In the genomic region with DNA sequence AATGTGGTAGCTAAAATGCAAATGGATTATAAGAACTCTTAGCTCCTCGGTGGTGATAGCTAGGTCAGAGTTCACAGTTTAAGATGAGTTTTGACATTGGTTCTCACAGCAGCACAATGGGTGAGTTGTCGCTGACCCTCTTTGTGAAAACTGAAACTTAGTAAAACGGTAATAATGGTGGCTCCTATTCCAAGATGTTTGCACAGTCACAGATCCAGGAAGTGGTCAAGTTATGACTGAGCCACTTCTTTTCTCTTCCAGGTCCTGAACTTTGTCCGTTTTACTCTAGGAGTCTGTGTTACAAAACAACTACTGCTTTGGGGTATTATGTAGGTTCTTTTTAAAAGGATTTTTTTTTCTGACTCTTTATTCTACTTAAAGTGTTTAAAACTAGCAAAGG, we compare ENCODE assay signal across 8 mouse cellular contexts. TPM values are rescaled to one million over a fixed set of nuclear protein-coding genes. Genes with fewer than 3 reads are reported as not detected.
A peak's percentile ranks its signal among the peaks of the same experiment; 100 is the strongest.
DNase-seq lines count a peak whose midpoint lies in the region; ATAC-seq and TF ChIP-seq lines count a peak whose summit lies in the region.

No protein-coding gene starts in this region.

- H3K27ac ChIP-seq in heart, embryonic 11.5 days (ENCODE audit: low read depth, low read length), result no peak overlapping the region
- no peak overlapping the region for H3K27ac ChIP-seq in testis, adult 2 months (ENCODE audit: control insufficient read depth, insufficient read depth, low read depth, low read length)
- no peak overlapping the region for H3K27ac ChIP-seq in liver, embryonic 13.5 days

- TF ChIP-seq CTCF in testis, adult 2 months (IDR thresholded peaks at IDR 0.05; ENCODE audit: control insufficient read depth, insufficient read depth, insufficient replicate concordance, low read depth, low read length), result no peak

- no peaks in the 10 kb centered on the region for H3K27me3 ChIP-seq in heart, embryonic 11.5 days (ENCODE audit: control insufficient read depth, insufficient read depth, low read length)
- no peaks in the 10 kb centered on the region for H3K27me3 ChIP-seq in testis, adult 2 months (ENCODE audit: control insufficient read depth, insufficient read depth, low read length)
- H3K27me3 ChIP-seq in liver, embryonic 13.5 days, result no peaks in the 10 kb centered on the region

- H3K4me3 ChIP-seq in heart, embryonic 11.5 days (ENCODE audit: low read depth, low read length), result no peak overlapping the region; the same call in 1 of the 2 replicates
- H3K4me3 ChIP-seq in testis, adult 2 months (ENCODE audit: control insufficient read depth, low read depth, low read length), result peak overlapping the region; percentile 83; the same call in 1 of the 2 replicates
- peak overlapping the region; percentile 93 for H3K4me3 ChIP-seq in liver, embryonic 13.5 days (replicated peaks)

- no peaks in the 10 kb centered on the region for H3K36me3 ChIP-seq in heart, embryonic 11.5 days (ENCODE audit: control insufficient read depth, insufficient read depth, low read length)
- H3K36me3 ChIP-seq in testis, adult 2 months (ENCODE audit: control insufficient read depth, insufficient read depth, low read length), result no peaks in the 10 kb centered on the region
- H3K36me3 ChIP-seq in liver, embryonic 13.5 days, result no peaks in the 10 kb centered on the region

- no peak for ATAC-seq in heart, embryonic 11.5 days (replicated peaks; ENCODE audit: insufficient number of reproducible peaks, low FRiP score, low TSS enrichment)
- no peak for ATAC-seq in liver, embryonic 13.5 days (ENCODE audit: low read depth)

- TF ChIP-seq POLR2A in testis, adult 2 months (IDR thresholded peaks at IDR 0.05; ENCODE audit: control insufficient read depth, low read depth, low read length), result no peak

- no peak overlapping the region for H3K9ac ChIP-seq in heart, embryonic 11.5 days (ENCODE audit: low read depth, low read length)
- peak overlapping the region; percentile 94 for H3K9ac ChIP-seq in liver, embryonic 13.5 days

- intact Hi-C loops in heart, postnatal 14 days (cut with DNase I), result loop anchor here (5.0 kb wide), 2 partner anchors 71 to 89 kb away; partner anchors contain the start of gene Anapc4

- H3K4me1 ChIP-seq in heart, embryonic 11.5 days (ENCODE audit: control insufficient read depth, insufficient read depth, low read length), result 0 out of 2 replicates have a peak, but pooled peaks cover 2% of the 10 kb centered on the region
- H3K4me1 ChIP-seq in testis, adult 2 months (ENCODE audit: control insufficient read depth, insufficient read depth, low read length), result peaks cover 5% of the 10 kb centered on the region; the same call in 1 of the 2 replicates
- H3K4me1 ChIP-seq in liver, embryonic 13.5 days (replicated peaks), result peaks cover 32% of the 10 kb centered on the region

- DNase-seq in heart, postnatal 14 days, result no peak
- DNase-seq in testis, postnatal 14 days (ENCODE audit: low spot score), result no peak
- no peak for DNase-seq in liver, embryonic 13.5 days
- DNase-seq in right cerebral cortex, adult 2 months (ENCODE audit: low spot score in 2 of 2), result no peak
- no peak for DNase-seq in right cerebral cortex, postnatal 14 days
- no peak for DNase-seq in layer of hippocampus, postnatal 14 days (ENCODE audit: low spot score in 2 of 2)

- WGBS in heart, embryonic 11.5 days (ENCODE audit: insufficient replicate concordance), result 60% methylated on average over 4 of the region's 4 CpGs
- 43% methylated on average over 4 of the region's 4 CpGs for WGBS in liver, embryonic 13.5 days (ENCODE audit: insufficient replicate concordance)

- H3K4me2 ChIP-seq in heart, embryonic 11.5 days, result peak overlapping the region; percentile 69
- H3K4me2 ChIP-seq in liver, embryonic 13.5 days, result peak overlapping the region; percentile 84

- no peaks in the 10 kb centered on the region for H3K9me3 ChIP-seq in heart, embryonic 11.5 days (replicated peaks; ENCODE audit: control insufficient read depth, low read length)
- H3K9me3 ChIP-seq in liver, embryonic 13.5 days (replicated peaks), result no peaks in the 10 kb centered on the region

RNA-seq across cellular contexts. Expression of gene Pi4k2b, which starts 1.9 kb away (rescaled TPM):
- 9.6 and 11.8 TPM in 2 replicates for polyA plus RNA-seq in heart, embryonic 11.5 days (2014; fragmentation: Nextera tagmentation; extraction: Ambion mirVana)
- 1 to 10 TPM; 3.0 to 3.1 TPM for total RNA-seq in heart, postnatal 14 days (2021)
- polyA plus RNA-seq in testis, adult 2 months (2012; rRNA removed), result 65.9 and 78.2 TPM in 2 replicates
- 16.5 and 19.6 TPM in 2 replicates for polyA plus RNA-seq in liver, embryonic 13.5 days (2015; fragmentation: Nextera tagmentation; extraction: Ambion mirVana)
- total RNA-seq in layer of hippocampus, postnatal 14 days (2021), result 1 to 10 TPM; 1.3 to 2.6 TPM

RNA-seq across cellular contexts. Expression of gene Zcchc4, which starts 32.0 kb away (rescaled TPM):
- 10.5 and 10.9 TPM in 2 replicates for polyA plus RNA-seq in heart, embryonic 11.5 days (2014; fragmentation: Nextera tagmentation; extraction: Ambion mirVana)
- total RNA-seq in heart, postnatal 14 days (2021), result 1 to 10 TPM; 6.1 to 6.4 TPM
- 3.9 and 4.1 TPM in 2 replicates for polyA plus RNA-seq in testis, adult 2 months (2012; rRNA removed)
- polyA plus RNA-seq in liver, embryonic 13.5 days (2015; fragmentation: Nextera tagmentation; extraction: Ambion mirVana), result 7.8 and 9.2 TPM in 2 replicates
- 1 to 10 TPM; 8.8 to 9.1 TPM for total RNA-seq in layer of hippocampus, postnatal 14 days (2021)
